Mouse (Mus musculus): ENCODE data around the gene Tcf7l2.

The Tcf7l2 gene

DNA sequence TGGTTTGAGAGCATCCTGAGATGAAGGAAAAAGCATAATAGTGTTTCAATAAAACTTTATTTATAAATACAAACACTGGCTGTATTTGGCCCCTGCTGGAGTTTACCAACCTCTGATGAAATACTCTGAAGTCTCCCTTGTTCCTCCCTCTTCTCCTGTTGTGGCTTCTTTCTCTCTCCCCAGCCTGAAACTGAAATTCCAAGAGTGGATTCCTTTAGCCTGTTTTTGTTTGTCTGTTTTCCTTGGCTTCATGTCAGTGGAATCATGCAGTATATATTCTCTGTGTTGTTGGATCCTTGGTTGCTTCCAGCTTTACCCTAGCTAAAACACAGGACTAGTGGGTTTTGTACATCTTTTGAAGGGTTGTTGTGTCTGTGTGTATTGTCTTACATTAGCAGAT is 16.5 kb downstream of the Tcf7l2 start:
- no peak for DNase-seq

DNA sequence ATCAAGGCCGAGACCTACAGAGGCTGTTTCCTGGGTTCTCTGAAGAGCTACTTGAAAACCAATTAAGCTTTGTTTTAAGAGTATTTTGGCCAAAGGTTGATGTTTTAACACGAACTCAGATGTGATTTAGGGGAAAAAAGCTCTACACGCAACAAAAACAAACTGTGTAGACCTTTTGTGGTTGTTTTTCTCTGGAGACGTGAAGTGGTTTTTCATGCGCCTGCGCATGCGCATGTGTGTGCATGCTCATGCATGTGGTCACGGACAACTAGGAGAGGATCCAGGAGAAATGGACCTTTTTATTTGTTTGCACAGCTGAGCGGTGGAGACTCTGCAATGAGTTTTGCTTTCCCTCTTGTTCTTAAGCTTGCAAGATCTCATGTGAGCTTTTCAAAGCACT is 17.4 kb downstream of the Tcf7l2 start:
- no peak for DNase-seq

DNA sequence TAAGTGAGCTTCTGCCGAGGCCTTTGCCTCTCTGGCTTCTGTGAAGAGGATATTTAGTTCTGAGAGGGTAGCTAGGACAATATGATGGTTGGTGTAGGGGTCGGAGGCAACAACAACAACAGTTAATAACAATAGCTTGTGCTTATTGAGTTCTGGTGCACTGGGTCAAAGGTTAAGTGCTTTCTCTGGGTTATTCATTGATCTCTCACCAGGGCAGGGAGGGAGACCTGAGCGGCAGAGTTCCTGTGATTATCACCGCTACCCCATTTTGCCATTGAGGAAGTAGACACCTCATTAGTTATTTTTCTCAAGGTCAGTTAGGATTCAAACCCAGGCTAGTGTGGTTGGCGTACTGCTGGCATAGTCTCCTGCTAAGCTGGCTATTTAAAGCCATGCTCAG is 19.5 kb downstream of the Tcf7l2 start:
- DNase-seq = no peak

DNA sequence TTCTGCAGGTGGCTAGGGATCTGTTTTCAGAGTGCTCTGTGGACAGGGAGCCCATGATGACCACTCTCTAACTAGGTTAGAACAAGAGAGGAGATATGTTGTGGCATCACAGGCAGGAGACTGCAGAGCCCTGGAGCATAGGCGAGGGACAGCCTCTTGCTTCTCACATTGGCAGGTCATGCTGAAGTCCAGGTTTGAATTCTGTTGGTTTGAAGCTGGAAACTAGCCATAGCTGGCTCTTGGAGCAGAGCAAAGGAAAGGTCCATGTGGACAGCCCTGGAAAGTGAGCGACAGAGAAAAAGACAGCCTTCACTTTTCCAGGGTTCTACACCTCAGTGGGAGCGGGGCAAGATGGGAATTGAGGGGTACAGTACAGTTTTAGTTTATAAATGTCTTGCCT is 20.6 kb downstream of the Tcf7l2 start:
- DNase-seq = no peak

DNA sequence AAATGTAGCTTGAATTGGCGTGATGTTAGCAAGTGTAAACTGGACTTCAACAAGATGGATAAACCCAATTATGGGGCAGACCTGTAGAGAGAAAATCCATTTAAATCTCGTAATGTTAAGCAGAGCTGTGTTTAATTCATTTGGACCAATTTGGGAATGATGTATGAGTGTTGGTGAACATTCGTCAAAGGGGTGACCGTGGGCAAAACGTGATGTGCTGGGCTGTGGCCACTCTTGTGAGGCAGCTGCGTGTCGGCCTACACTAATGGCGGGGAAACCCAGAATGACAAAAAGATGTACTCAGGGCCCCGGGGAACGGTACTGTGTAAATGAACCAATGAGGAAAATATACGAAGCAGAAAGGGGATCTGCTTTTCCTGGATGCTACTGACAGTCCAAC is 24.2 kb downstream of the Tcf7l2 start:
- DNase-seq = no peak

DNA sequence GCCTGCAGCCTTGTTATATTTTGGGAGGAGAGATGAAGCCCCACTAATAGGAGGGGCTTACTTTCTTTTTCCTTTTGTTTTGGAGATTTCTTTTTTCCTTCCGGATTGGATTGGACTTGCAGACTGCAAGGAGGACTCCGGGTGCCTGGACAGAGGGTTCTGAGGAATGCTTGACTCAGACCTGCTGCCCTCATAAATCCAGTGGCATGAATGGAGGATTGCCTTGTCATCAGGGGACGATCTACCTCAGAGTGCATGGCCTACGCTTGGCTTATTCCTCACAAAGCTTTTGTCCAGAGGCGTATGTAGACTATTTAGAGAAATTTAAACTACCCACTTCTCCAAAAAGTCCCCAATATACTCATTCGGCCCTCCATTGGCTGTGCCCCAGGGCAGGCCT is 25.5 kb downstream of the Tcf7l2 start:
- DNase-seq = no peak

DNA sequence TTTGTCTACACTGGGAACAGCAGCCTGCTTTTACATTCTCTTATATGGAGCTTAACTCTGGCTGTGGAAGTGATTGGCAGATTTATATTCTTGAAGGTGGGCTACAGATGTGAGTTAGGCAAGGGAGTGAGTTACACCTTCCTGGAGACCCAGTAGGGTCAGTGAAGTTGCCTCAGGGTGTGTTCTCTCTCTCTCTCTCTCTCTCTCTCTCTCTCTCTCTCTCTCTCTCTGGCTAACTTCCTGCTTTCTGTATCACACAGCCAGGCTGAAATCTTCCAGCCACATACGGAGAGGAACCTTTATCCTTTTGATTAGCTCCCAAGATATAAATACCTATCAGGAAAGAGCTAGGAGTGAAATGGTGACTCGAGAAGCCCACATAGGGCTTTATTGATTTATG is 26.0 kb downstream of the Tcf7l2 start:
- no peak for DNase-seq

DNA sequence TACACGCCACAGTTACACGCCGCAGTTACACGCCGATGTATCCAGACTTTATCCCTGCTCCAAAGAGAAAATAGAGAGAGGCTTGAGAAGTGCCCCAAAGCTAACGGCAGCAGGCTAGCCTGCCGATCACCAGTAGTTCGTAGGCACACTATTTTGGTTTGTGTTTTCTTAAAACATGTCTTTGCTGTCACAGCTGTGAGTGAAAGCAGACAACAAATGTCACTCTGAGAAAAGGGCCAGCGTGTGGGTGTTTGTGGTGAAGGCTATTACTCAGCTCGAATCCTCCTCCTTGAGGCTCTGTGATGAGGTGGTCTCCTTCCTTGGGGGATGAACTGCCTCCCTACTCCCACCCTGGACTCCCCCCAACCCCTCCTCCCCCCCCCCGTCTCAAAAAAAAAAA is 26.6 kb downstream of the Tcf7l2 start:
- DNase-seq = peak; percentile 31 to 34

DNA sequence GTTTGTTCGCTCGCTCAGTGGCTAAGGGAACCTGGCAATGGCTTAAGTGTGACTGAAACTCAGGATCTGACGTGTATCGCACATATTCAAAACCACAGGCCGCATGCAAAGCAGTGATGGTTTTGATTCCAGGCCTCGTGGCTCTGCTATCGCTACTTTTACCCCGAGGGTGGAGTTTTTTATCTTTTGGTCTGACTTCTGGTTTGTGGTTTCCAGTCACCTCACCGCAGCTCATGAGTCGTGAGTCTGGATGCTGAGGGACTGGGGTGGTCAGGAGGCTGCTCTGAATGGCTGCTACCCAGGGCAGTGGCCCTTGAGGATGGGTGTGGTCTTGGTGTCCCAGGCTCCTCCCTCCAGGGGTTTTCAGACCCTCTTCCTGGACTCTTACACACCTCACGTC is 27.3 kb downstream of the Tcf7l2 start:
- DNase-seq = peak; percentile 78 to 82

DNA sequence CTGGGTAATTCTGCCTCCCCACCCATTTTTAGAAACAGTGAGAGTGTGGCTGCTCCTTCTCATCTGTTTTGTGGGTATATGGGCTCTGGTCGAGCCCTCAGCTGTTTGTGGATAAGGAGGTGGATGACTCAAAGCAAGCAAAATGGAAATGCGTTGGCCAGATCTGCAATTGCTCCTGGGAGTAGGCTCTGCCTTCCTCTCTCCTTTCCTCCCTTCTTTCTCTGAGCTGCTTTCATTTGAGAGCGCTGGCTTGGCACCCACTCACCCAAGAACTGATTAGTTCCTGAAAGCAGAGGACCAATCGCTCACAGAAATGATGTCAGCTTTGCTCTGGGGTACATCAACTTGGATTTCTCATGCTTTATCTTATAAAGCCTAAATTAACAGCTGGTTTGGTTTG is 32.7 kb downstream of the Tcf7l2 start:
- DNase-seq = no peak

DNA sequence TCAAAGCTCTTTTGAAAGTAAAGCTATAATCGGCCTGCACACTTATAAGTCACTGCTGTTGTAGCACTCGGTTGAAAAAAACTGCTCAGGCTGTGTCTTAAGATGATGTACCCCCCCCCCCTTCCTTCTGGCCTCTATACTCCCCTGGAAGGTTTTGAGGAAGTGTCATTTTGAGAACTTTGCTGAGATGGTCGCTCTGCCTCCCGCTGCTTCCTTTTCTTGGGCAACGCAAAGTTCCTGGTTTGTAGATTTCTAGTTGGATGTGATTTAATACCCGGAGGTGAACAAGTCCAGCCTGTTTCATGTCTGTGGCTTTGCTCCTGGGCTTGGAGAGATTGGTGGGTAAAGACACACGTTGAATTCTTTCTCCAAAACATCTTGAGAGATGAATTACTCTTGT is 33.2 kb downstream of the Tcf7l2 start:
- DNase-seq = no peak

DNA sequence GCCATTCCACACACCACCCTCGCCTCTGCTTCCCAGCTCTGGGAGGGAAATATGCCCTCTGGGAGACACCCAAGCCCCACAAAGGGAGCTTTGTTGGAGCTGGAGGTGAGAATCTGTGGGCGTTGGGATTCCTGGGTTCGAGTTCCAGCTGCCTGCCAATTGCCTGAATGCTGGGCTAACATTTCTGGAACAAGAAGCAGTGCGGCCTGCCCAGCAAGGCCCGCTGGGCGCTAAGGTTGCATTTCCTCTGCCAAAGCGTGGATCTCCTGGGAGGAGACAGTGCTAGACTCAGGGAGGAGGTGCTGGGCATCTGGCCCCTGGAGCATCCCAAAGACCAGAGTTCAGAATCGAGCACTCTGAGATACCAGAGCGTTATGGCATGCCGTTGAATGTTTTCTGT is 38.3 kb downstream of the Tcf7l2 start:
- DNase-seq = no peak

DNA sequence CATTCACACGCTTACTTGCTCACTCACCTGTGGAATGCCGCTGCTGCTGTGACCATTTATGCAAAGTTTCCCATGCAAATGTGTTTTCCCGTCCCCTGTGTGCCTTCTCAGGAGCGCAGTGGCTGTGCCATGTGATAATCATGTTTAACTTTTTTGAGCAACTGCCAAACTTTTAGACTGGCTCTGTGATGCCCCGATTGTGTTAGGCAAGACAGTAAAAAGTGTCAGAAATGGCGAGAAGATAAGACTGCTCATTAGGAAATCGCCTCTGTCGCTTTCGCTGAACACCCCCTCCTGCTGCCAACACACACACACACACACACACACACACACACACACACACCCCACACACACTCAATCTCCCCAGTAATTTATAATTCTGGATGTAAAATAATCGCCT is 39.5 kb downstream of the Tcf7l2 start:
- no peak for DNase-seq

DNA sequence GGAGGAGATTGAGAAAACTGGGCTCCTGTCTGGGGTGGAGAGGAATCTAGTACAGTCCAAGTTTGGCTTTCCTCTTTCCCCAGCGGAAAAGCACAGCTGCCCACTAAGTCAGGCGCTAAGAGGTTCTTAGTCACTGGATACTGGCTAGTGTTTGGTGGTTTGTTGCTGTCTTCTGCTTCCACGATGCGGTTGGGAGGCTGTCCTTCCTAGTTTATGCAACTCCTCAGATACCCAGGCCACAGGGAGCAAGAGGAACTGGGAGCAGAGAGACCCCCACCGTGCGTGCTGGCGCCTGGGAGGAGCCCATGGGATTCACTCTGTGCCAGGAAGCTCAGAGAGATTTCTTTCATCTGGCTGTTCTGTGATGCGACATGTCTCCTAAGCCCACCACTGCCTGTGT is 40.1 kb downstream of the Tcf7l2 start:
- DNase-seq = no peak

DNA sequence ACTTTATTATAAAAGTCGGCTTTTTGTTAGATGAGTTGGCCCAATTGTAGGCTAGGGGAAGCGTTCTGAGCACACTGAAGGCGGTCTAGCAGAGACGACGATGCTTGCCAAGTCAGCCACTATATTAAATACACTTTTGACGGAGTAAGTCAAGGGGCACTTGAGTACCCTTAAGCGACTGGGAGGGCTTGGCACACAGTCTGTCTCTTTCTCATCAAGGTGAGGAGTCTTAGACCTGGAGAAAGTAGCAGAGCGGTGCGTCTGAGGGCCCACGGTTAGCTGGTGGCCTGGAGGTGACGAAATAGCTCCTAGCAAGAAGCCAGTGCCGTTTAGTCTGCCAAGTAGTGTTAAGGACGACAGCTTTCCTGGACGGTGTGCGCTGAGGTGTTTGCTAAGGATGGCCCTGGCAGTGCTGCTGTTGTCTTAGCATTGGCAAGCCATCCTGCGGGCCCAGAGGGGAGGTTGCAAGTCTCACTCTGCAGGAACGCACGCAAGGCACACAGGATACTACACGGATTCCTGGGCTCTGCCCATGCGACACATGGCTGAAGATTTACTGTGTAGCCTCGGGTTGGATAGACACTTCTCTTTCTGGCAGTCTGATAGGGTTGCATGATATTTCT is 43.3 kb downstream of the Tcf7l2 start:
- no peak for DNase-seq

DNA sequence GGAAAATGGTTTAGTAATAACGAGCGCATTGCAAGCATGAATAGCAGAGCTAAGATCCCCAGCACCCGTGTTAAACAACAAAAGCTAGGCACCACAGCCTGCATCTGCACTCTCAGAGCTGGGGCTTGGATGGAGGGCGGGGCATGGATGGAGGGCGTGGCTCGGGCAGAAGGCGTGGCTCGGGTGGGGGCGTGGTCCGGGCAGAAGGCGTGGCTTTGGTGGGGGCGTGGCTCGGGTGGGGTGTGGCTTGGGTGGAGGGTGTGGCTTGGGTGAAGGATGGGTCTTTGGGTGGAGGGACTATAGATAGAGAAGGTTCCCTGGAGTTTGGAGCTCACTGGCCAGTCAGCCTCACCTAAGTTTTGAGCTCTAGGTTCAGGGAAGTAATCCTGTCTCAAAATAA is 45.8 kb downstream of the Tcf7l2 start:
- peak; percentile 31 to 42 for DNase-seq

DNA sequence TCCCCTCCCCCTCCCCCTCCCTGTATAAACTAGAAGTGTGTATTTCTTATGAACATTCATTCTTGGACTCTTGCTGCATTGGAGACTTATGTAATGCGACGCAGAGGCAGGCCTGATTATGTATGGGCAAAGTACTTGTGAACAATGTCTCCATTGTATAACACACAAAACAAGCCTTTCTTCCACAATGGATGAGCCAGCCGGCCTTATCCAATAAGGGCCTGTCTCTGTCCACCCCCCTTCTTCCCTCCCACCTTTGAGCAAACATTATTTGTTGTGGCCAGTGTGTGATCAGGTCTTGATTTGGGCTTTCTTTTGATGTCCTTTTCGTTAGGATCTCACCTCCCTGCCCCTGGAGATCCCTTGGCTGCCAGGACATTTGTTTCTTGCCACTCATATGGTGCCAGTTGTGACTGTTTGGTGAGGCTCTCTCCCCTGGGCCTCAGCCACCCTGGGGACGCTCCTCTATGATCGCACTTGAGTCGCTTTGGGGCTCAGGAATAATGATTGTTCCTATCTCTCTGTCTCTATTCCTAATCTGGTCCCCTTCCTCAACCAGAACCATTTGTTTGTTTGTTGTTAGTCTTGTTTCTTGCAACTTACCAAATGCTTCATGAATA is 46.8 kb downstream of the Tcf7l2 start:
- no peak for DNase-seq

DNA sequence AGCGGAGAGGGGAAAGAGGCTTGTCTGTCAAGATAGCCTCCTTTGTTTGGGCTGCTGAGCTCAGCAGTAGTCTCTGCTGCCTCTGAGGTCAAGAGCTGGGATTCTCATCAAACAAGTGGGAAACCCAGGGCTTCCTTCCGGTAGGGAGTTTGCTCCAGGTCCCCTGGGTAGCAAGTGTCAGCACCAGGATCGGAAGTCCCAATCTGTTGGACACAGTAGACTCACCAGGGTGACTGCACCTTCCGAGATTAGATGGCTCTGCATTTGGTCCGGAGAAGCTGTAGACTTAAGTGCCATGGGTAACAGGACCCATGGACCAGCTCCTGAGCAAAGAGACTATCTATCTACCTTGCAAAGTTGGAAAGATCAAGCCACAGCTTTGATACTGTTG is 47.3 kb downstream of the Tcf7l2 start:
- no peak for DNase-seq

DNA sequence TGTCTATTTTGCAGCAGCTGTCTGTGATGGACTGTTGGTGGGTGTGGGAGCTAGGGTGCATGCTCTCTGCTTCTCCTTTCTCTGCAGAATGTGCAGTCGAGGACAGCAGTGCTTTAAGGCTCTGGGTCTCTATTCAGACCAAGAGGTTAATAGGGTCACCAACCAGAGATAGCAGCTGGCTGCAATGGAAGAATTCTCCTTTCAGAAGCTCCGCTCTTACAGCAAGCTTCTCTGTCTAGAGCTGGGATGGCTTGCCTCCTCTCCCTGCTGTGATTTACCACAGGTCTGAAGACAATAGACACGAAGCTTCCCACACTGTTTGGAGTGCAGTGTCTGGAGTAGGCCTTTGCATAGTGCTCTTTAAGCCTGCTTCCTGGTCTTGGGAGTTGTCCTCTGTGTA is 48.2 kb downstream of the Tcf7l2 start:
- no peak for DNase-seq

DNA sequence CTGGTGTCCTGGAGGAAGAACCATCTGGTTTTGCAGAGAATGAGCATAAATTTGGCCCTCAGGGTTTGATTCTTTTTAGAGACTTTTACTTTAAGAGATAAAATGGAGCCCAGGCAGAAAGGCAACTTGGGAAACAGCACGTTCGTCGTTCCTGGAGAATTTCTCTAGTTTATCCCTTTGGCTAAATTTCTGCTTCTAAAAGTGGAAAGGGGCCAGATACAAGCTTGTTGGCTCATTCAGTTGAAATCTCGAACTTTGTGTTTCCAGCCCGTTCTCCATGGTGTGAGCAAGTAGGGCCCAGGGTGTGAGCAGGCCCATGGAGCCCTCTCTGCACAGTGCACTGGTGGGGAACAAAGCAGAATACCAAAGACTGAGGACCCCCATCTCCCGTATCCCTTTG is 49.7 kb downstream of the Tcf7l2 start:
- no peak for DNase-seq

DNA sequence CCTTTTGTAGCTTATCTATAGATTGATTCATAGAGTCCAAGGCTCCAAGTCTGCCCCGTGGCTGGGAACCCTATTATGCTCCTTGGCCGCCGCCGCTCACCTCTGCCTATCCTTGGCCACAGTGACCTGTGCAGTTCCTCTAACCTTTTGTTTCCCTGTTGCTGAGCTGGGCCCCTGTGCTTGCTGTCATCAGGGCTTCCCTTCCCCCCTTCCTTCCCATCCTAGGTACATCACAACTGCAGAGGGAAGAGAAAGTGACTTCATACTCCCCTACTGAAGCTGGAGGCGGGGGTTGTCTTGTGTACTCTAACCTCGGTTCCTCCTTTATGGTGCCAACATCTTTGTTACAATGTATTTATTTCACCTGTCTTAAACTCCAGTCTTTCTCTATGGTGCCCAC is 50.3 kb downstream of the Tcf7l2 start:
- DNase-seq = peak in 1 of 2 experiments; percentile 13

DNA sequence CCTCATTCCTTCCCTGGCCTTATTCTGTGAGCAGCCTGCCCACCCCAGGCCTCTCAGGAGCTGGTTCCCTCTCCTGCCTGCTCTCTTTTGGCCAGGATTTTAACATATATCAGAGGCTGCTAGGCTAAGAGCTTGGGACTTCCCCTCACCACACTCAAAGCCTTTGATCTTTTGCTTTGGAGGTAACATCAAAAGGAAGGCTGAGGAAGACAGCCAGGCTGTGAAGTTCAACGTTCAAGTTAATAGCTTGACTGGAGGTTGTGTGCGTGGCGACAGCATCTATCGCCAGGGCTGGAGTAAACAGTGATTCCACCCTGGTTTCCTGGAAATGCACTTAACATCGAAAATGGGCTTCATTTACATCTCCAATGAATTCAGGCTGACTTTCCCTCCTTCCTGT is 51.0 kb downstream of the Tcf7l2 start:
- peak in 1 of 2 experiments; percentile 9 for DNase-seq

DNA sequence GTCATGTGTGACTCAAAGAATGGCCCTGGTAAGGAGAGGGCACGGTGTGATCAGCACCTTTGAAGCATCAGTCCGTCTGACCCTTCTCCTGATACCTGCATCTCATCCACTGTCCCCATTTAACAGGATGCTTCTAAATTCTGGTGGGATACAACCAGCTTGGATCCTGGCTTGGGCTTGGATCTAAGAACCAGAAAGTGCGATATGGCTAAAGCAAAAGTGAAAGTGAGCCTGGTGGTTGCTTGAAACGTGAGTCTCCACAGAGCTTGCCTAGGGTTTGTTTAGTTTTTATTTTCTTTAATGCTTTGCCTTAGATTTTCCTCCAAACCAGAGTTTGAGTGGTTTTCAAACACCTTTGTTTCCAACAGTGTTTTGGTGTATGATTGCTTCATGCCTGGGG is 51.4 kb downstream of the Tcf7l2 start:
- peak in 1 of 2 experiments; percentile 9 for DNase-seq

DNA sequence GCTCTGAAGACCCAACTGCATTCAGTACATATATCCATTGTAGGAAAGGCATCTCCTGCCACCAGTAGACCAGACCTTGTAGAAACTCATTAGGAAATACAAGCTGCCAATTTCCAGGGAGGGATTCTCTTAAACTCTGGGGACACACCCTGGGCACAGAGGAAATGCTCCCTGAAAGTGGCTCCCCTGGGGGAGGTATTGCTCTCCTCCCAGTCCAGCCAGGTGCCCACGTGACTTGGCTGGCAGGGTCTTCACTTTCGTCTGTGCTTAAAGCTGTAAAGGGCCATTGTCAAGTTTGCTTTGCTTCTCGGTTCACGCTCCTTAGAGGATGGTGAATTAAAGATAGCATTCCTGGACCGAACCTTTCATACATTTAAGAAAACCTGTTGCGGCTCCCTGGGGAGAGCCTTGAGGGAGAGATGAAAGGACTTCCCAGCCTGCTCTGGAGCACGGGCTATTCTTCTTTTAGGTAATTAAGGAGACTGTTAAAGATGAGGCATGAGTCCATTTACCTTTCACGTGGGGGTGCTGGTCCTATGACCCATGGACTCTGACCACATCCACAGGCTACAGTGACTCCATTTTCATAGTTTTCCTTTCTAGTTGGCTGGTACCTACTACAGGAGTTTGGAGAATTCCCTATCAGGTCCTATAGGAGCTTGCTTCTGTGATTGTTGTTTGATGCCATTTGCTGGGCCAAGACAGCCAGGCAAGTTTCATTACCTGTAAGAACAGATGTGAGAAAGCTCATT is 52.8 kb downstream of the Tcf7l2 start:
- no peak for DNase-seq

DNA sequence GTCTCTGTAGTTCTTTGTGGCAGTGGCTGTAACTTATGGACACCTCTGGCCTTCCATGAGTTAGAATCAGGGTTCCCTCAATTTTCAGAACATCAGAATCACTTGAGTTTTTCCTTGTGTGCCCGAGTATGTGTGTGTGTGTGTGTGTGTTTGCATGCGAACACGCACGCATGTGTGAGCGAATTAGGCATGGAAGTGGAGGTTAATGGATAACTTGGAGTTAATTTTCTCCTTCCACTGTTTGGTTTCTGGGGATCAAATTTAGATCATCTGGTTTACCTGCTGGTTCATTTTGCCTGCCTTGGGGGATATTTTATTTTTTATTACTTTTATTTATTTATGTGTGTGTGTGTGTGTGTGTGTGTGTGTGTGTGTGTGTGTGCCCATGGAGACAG is 53.3 kb downstream of the Tcf7l2 start:
- no peak for DNase-seq

All from B cell, adult 2 months (primary cell).